Mouse (Mus musculus) liver, postnatal 0 days (tissue): ENCODE results near the gene Rps6ka5. TPM values are rescaled to one million over a fixed set of nuclear protein-coding genes. Genes with fewer than 3 reads are reported as not detected.

ENCODE experiments used
- ATAC-seq: fragments of 200-750 bp; cut with Nextera tagmentation; 2 replicates; pipeline ENCODE4 v1.8.0; 2017; ENCODE audit warnings: mild to moderate bottlenecking, moderate library complexity
- DNase-seq: peaks from one replicate; pipeline ENCODE4 v3.0.0-alpha.2; 2016
- H3K27ac ChIP-seq: fragments of 300-500 bp; sonication (generic); 2 replicates; pipeline ENCODE4 v1.5.1; 2014; ENCODE audit warnings: antibody characterized with exemption, moderate library complexity, mild to moderate bottlenecking, low read depth
- H3K27me3 ChIP-seq: fragments of 300-500 bp; sonication (generic); 2 replicates; pipeline ENCODE4 v1.6.1; 2014; ENCODE audit warnings: low read length, control low read depth, mixed read lengths; ENCODE audit not compliant: insufficient read depth
- H3K36me3 ChIP-seq: fragments of 300-500 bp; sonication (generic); replicated peaks from 2 replicates; pipeline ENCODE4 v1.6.1; 2014; ENCODE audit warnings: mild to moderate bottlenecking, control low read depth, low read length, moderate library complexity, mixed read lengths; ENCODE audit not compliant: insufficient read depth
- H3K4me1 ChIP-seq: fragments of 300-500 bp; sonication (generic); 2 replicates; pipeline ENCODE4 v1.6.1; 2014; ENCODE audit warnings: antibody characterized with exemption, mild to moderate bottlenecking, control low read depth; ENCODE audit not compliant: insufficient read depth
- H3K4me2 ChIP-seq: fragments of 300-500 bp; sonication (generic); 2 replicates; pipeline ENCODE4 v1.6.1; 2014; ENCODE audit warnings: low read depth, mild to moderate bottlenecking, low read length, moderate library complexity, mixed read lengths
- H3K4me3 ChIP-seq: fragments of 300-500 bp; sonication (generic); 2 replicates; pipeline ENCODE4 v1.5.1; 2014; ENCODE audit warnings: low read depth, low read length
- H3K9ac ChIP-seq: fragments of 300-500 bp; sonication (generic); replicated peaks from 2 replicates; pipeline ENCODE4 v1.6.1; 2014; ENCODE audit warnings: mild to moderate bottlenecking, moderate library complexity
- H3K9me3 ChIP-seq: fragments of 300-500 bp; sonication (generic); 2 replicates; pipeline ENCODE4 v1.6.1; 2016; ENCODE audit warnings: mild to moderate bottlenecking, control low read depth, low read length, mixed read lengths
- CTCF ChIP-seq: sonication (generic); IDR thresholded peaks from 2 replicates; pipeline ENCODE4 v1.5.1; 2016; ENCODE audit warnings: antibody characterized with exemption, low read depth
- EP300 ChIP-seq: IDR thresholded peaks from 2 replicates; pipeline ENCODE4 v1.6.1; 2016; ENCODE audit warnings: antibody characterized with exemption, low read depth, mild to moderate bottlenecking
- WGBS: fragments of 180-500 bp; shearing (Covaris S2); extraction: QIAGEN DNeasy Blood & Tissue Kit; methylation state at CpG from one replicate; pipeline ENCODE4 v1.1.7; 2014; ENCODE audit not compliant: insufficient replicate concordance; 5-methylcytosine and 5-hydroxymethylcytosine counted together
- polyA plus RNA-seq: library from polyadenylated mRNA; unstranded; fragments of >200 nt; fragmentation: Nextera tagmentation; extraction: Ambion mirVana; gene quantifications from 2 replicates; pipeline ENCODE4 v1.2.1, GENCODE M21; 2015

The Rps6ka5 gene
- polyA plus RNA-seq, 1 experiment from 2014 or later, result 1.6 TPM

DNA sequence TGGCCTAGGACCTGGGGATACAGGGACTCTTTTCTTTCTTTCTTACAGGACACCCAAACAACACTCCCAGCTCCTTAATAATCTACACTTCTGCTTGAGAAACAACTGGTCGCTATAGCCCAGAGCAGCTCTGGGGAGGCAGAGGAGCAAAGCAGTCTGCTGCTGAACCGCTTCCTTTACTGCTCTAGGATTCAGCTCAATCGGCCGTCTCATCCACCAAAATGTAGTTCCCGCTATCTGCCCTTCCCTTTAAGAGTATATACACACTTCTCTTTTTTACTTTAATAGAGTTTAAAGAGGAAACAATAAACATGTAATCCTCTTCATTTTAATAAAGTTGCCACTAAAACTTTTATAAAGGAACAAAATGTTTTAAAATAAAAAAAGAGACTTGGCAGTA lies 117.0 kb downstream of the Rps6ka5 start:
- H3K4me3 ChIP-seq, result no peak overlapping the region
- no peaks in the 10 kb centered on the region for H3K27me3 ChIP-seq
- TF ChIP-seq EP300 (no peak), CTCF (no peak)
- H3K27ac ChIP-seq, result no peak overlapping the region
- H3K9me3 ChIP-seq, result no peaks in the 10 kb centered on the region
- H3K4me2 ChIP-seq, result no peak overlapping the region
- no peaks in the 10 kb centered on the region for H3K4me1 ChIP-seq
- ATAC-seq (no peak), DNase-seq (no peak)
- no peaks in the 10 kb centered on the region for H3K36me3 ChIP-seq
- no peak overlapping the region for H3K9ac ChIP-seq
- 70% methylated on average over 5 of the region's 5 CpGs for WGBS

DNA sequence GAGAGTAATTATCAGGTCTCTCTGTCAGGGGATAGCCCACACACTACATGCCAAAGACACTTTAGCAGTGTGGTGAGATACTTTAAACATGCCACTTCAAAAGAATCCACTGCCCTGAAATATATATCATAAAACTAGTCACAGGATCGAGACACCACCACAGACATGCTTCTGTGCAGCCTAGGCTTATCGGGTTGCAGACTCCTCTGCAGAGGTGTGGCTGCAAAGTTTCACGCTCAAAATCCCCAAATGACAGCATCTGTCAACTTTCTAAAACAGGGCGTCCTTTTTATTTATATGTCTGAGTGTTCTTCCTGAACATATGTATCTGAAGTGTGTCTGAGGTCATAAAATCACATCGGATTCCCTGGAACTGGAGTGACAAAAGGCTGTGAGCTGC lies 117.7 kb downstream of the Rps6ka5 start:
- Histone ChIP-seq H3K36me3 (no peaks in the 10 kb centered on the region), H3K27me3 (no peaks in the 10 kb centered on the region), H3K27ac (no peak overlapping the region; the same call in 1 of the 2 replicates), H3K9me3 (no peaks in the 10 kb centered on the region), H3K9ac (no peak overlapping the region), H3K4me2 (no peak overlapping the region), H3K4me1 (no peaks in the 10 kb centered on the region), H3K4me3 (no peak overlapping the region)
- 62% methylated on average over 5 of the region's 5 CpGs for WGBS
- ATAC-seq (no peak), DNase-seq (no peak)
- TF ChIP-seq CTCF, result no peak

DNA sequence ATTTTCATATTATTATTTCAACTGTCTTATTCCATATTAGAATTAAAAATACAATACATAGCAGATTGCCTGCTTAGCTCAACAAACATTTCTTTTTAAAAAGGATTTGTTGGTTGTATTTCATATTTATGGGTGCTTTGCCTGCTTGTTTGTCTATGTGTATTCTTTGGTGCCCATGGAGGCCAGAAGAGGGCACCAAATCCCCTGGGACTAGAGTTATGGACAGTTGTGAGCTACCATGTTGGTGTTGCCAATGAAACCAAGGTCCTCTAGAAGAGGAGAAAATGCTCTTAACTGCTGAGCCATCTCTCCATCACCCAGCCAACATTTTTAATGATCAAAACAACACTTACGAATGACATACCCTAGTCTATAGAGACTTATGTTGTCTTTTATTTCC lies 120.0 kb downstream of the Rps6ka5 start:
- WGBS, result 85% methylated on average over 1 of the region's 1 CpGs
- Histone ChIP-seq H3K9ac (no peak overlapping the region), H3K9me3 (no peaks in the 10 kb centered on the region), H3K36me3 (no peaks in the 10 kb centered on the region), H3K4me2 (no peak overlapping the region), H3K4me3 (no peak overlapping the region), H3K27me3 (no peaks in the 10 kb centered on the region), H3K27ac (no peak overlapping the region), H3K4me1 (no peaks in the 10 kb centered on the region)
- DNase-seq (peak; percentile 21), ATAC-seq (no peak)
- TF ChIP-seq CTCF (peak; percentile 60), EP300 (no peak)

DNA sequence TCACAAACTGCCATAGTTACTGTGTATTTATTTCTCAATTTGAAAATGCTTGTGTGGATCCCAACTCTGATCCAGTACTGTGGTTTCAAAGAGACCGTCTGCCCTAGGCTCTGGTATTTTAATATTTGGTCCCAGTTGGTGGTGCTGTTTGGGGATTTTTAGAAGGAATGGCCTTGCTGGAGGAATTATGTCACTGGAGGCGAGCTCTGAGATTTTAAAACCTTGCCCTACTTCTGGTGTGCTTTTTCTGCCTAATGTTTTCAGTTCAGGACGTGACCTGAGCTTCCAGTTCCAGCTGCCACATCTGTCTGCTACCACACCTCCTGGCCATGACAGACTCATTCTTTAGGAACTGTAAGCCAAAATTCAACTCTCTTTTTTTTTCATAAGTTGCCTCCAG lies 121.2 kb downstream of the Rps6ka5 start:
- TF ChIP-seq CTCF (no peak), EP300 (no peak)
- ATAC-seq (no peak), DNase-seq (no peak)
- H3K36me3 ChIP-seq, result no peaks in the 10 kb centered on the region
- H3K4me1 ChIP-seq, result no peaks in the 10 kb centered on the region
- H3K4me2 ChIP-seq, result no peak overlapping the region
- H3K27me3 ChIP-seq, result no peaks in the 10 kb centered on the region
- no peak overlapping the region for H3K4me3 ChIP-seq
- WGBS, result 73% methylated on average over 3 of the region's 3 CpGs
- H3K27ac ChIP-seq, result no peak overlapping the region
- H3K9me3 ChIP-seq, result no peaks in the 10 kb centered on the region
- H3K9ac ChIP-seq, result no peak overlapping the region

DNA sequence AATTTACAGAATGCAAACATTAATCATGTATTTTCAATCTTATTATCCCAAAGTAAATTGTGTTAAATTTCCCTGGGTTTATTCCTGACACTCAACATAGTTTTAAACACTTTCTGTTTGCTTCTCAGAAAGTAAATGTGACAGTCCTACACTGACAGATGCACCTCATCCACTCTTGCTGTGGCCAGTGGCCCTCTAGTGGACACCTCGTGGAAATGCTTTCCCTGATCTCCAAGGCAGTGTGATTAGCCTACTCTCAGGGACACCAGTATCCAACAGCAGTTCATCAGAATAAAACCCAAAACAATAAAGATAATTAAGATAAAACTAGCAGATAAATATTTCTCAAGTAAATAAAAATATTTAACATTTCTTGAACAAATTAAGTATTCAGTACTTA lies 122.2 kb downstream of the Rps6ka5 start:
- no peak overlapping the region for H3K4me2 ChIP-seq
- no peaks in the 10 kb centered on the region for H3K36me3 ChIP-seq
- H3K4me1 ChIP-seq, result no peaks in the 10 kb centered on the region
- DNase-seq, result peak; percentile 27
- no peak overlapping the region for H3K9ac ChIP-seq
- TF ChIP-seq CTCF (peak; percentile 88), EP300 (no peak)
- no peaks in the 10 kb centered on the region for H3K9me3 ChIP-seq
- no peak overlapping the region for H3K27ac ChIP-seq
- no peak overlapping the region for H3K4me3 ChIP-seq
- no peaks in the 10 kb centered on the region for H3K27me3 ChIP-seq
- ATAC-seq, result no peak
- WGBS, result 0% methylated on average over 1 of the region's 1 CpGs

DNA sequence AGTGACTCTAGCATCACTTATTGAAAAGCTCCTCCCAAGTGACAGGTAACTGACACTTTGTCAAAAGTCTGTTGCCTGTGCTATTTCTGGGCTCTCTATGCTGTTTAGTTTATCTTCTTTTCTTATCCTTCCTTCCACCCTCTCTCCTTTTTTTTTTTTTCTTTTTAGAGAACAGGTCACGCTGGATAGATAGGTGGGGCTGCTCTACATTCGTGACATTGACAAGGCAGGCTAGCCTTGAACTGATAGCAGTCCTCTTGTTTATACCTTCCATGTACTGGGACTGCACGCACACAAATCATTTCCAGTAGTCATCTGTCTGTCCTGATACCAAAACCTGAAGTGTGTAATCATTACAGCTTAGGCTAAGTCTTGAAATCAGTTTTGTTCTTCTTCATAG lies 132.1 kb downstream of the Rps6ka5 start:
- no peak overlapping the region for H3K9ac ChIP-seq
- no peak overlapping the region for H3K4me2 ChIP-seq
- H3K27ac ChIP-seq, result no peak overlapping the region
- no peaks in the 10 kb centered on the region for H3K27me3 ChIP-seq
- no peak overlapping the region for H3K4me3 ChIP-seq
- ATAC-seq (no peak; the same call in 1 of the 2 replicates), DNase-seq (no peak)
- 51% methylated on average over 3 of the region's 3 CpGs for WGBS
- H3K36me3 ChIP-seq, result no peaks in the 10 kb centered on the region
- TF ChIP-seq CTCF (no peak), EP300 (peak; percentile 43; the same call in 1 of the 2 replicates)
- H3K4me1 ChIP-seq, result no peaks in the 10 kb centered on the region
- no peaks in the 10 kb centered on the region for H3K9me3 ChIP-seq

DNA sequence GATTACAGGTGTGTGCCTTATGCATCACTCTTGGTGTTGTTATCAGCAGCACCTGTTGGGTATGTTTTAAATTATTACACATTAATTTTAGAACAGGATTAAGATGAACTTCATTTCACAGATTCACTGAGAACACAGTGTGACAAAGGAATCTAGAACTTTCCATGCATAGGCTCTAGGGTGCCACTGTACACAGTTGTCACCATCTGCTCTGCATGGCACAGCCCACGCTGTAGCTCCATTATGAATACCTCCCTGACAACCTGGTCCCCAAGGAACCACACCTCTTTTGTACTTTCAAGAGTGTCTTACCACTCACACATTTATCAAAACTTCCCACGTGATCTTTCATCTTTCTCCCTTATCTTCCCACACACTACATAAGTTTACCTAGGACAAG lies 140.2 kb downstream of the Rps6ka5 start:
- 72% methylated on average over 2 of the region's 2 CpGs for WGBS
- Histone ChIP-seq H3K27me3 (no peaks in the 10 kb centered on the region), H3K27ac (no peak overlapping the region), H3K4me2 (no peak overlapping the region), H3K4me3 (no peak overlapping the region), H3K9me3 (no peaks in the 10 kb centered on the region), H3K36me3 (no peaks in the 10 kb centered on the region), H3K9ac (no peak overlapping the region), H3K4me1 (no peaks in the 10 kb centered on the region)
- TF ChIP-seq CTCF (no peak), EP300 (no peak)
- no peak for ATAC-seq
- no peak for DNase-seq
